Mouse (Mus musculus) embryonic fibroblast, embryonic 13.5 days (primary cell): ENCODE data around the gene Epha7. TPM values are rescaled to one million over a fixed set of nuclear protein-coding genes. Genes with fewer than 3 reads are reported as not detected.

Source experiments
- H3K27ac ChIP-seq: 2 replicates; pipeline ENCODE4 v1.5.1; 2012; ENCODE audit warnings: low read length, control low read depth, inconsistent platforms; ENCODE audit not compliant: insufficient read depth
- H3K4me1 ChIP-seq: 2 replicates; pipeline ENCODE4 v1.6.1; 2011; ENCODE audit warnings: low read length; ENCODE audit not compliant: control insufficient read depth, insufficient read depth
- H3K4me3 ChIP-seq: 2 replicates; pipeline ENCODE4 v1.5.1; 2011; ENCODE audit warnings: mild to moderate bottlenecking, control low read depth, low read length; ENCODE audit not compliant: insufficient read depth
- CTCF ChIP-seq: IDR thresholded peaks from 2 replicates; pipeline ENCODE4 v1.5.1; 2011; ENCODE audit warnings: mild to moderate bottlenecking, control low read depth, low read length, moderate library complexity, borderline replicate concordance; ENCODE audit not compliant: insufficient read depth
- POLR2A ChIP-seq: IDR thresholded peaks from 2 replicates; pipeline ENCODE4 v1.6.1; 2011; ENCODE audit warnings: low read depth, mild to moderate bottlenecking, control low read depth, low read length, moderate library complexity
- polyA plus RNA-seq: library from polyadenylated mRNA; stranded (reverse); fragments of >200 nt; gene quantifications from 2 replicates; pipeline ENCODE4 v1.2.4, GENCODE M21; 2011; ENCODE audit warnings: low read depth; ENCODE audit not compliant: missing spikeins, insufficient read length

Gene Epha7
- polyA plus RNA-seq, 1 experiment, result 17.1 TPM

- Histone ChIP-seq H3K4me3 (no peak overlapping the region), H3K27ac (no peak overlapping the region), H3K4me1 (no peaks in the 10 kb centered on the region)
- TF ChIP-seq POLR2A, result no peak
- no peak for TF ChIP-seq CTCF
Observed at GRCm38 (mm10) chr4:28837669-28838068, 24.7 kb downstream of the Epha7 start.

GRCm38 (mm10) chr4:28846311-28846710 is 33.4 kb downstream of the Epha7 start:
- Histone ChIP-seq H3K4me3 (no peak overlapping the region), H3K4me1 (no peaks in the 10 kb centered on the region), H3K27ac (no peak overlapping the region)
- no peak for TF ChIP-seq POLR2A
- TF ChIP-seq CTCF, result no peak

- Histone ChIP-seq H3K4me3 (no peak overlapping the region), H3K27ac (no peak overlapping the region), H3K4me1 (no peaks in the 10 kb centered on the region)
- TF ChIP-seq POLR2A (no peak), CTCF (no peak)
Observed at GRCm38 (mm10) chr4:28850388-28850787, 37.5 kb downstream of the Epha7 start.

- TF ChIP-seq POLR2A (no peak), CTCF (no peak)
- no peaks in the 10 kb centered on the region for H3K4me1 ChIP-seq
- no peak overlapping the region for H3K4me3 ChIP-seq
- no peak overlapping the region for H3K27ac ChIP-seq
Observed at GRCm38 (mm10) chr4:28862845-28863666, 50.1 kb downstream of the Epha7 start.

- Histone ChIP-seq H3K4me3 (no peak overlapping the region), H3K27ac (no peak overlapping the region), H3K4me1 (no peaks in the 10 kb centered on the region)
- TF ChIP-seq CTCF (no peak), POLR2A (no peak)
Observed at GRCm38 (mm10) chr4:28866411-28866810, 53.5 kb downstream of the Epha7 start.

GRCm38 (mm10) chr4:28871615-28872014 is 58.7 kb downstream of the Epha7 start:
- Histone ChIP-seq H3K27ac (no peak overlapping the region), H3K4me1 (no peaks in the 10 kb centered on the region), H3K4me3 (no peak overlapping the region)
- no peak for TF ChIP-seq CTCF
- TF ChIP-seq POLR2A, result no peak

- H3K4me1 ChIP-seq, result no peaks in the 10 kb centered on the region
- TF ChIP-seq CTCF, result no peak
- TF ChIP-seq POLR2A, result no peak
- no peak overlapping the region for H3K4me3 ChIP-seq
- no peak overlapping the region for H3K27ac ChIP-seq
Observed at GRCm38 (mm10) chr4:28881271-28882044, 68.5 kb downstream of the Epha7 start.

- no peak overlapping the region for H3K4me3 ChIP-seq
- no peaks in the 10 kb centered on the region for H3K4me1 ChIP-seq
- no peak overlapping the region for H3K27ac ChIP-seq
- no peak for TF ChIP-seq CTCF
- no peak for TF ChIP-seq POLR2A
Observed at GRCm38 (mm10) chr4:28889630-28890029, 76.7 kb downstream of the Epha7 start.

- no peak overlapping the region for H3K4me3 ChIP-seq
- no peak overlapping the region for H3K27ac ChIP-seq
- no peak for TF ChIP-seq POLR2A
- TF ChIP-seq CTCF, result no peak
- no peaks in the 10 kb centered on the region for H3K4me1 ChIP-seq
Observed at GRCm38 (mm10) chr4:28890102-28890501, 77.2 kb downstream of the Epha7 start.

GRCm38 (mm10) chr4:28895480-28895879 is 82.5 kb downstream of the Epha7 start:
- no peak overlapping the region for H3K4me3 ChIP-seq
- H3K27ac ChIP-seq, result no peak overlapping the region
- no peaks in the 10 kb centered on the region for H3K4me1 ChIP-seq
- no peak for TF ChIP-seq CTCF
- TF ChIP-seq POLR2A, result no peak

- TF ChIP-seq POLR2A (no peak), CTCF (no peak)
- H3K27ac ChIP-seq, result no peak overlapping the region
- H3K4me1 ChIP-seq, result no peaks in the 10 kb centered on the region
- H3K4me3 ChIP-seq, result no peak overlapping the region
Observed at GRCm38 (mm10) chr4:28899373-28899772, 86.4 kb downstream of the Epha7 start.
